Mouse (Mus musculus) NIH3T3 (cell line): ENCODE measurements around the gene Gm21095.
"Not testable (repeated sequence)": the region's sequence is repeated elsewhere in the genome, so short reads cannot be mapped to it uniquely, and the experiment has no call there.

ENCODE experiments used
- DNase-seq: peaks from one replicate; pipeline ENCODE4 v3.0.0-alpha.2; 2012; ENCODE audit warnings: low read depth

The Gm21095 gene

DNA sequence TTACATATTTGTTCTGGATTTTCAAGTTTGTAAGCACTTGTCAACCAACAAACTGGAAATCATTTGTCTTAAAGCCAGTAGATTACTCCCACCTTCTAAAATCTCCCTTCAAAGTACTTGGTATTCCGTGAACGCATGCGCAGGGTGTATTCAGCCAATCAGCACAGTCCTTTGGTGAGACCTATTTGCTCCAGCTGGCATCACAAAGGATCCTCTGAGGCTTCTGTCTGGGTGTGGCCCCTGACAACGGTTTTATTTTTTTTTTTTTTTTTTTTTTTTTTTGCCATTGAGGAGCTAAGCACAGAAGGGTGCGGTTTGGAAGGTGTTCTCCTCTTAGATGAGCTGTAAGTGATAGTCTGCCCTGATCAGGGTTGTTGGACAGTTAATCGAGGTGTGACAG, at the start of gene Gm21095:
Gm21095 (plus strand) TSS at position 301 of the 400 bp plus-strand sequence.
- DNase-seq, result not testable (repeated sequence)
